Mouse (Mus musculus) forelimb bud, embryonic 11.5 days (tissue): ENCODE results near the gene Dnajc4.
A peak's percentile ranks its signal among the peaks of the same experiment; 100 is the strongest.

Experiments
- DNase-seq: peaks from one replicate; pipeline ENCODE4 v3.0.0-alpha.2; 2012; ENCODE audit warnings: low read depth, low spot score

The Dnajc4 gene

DNA sequence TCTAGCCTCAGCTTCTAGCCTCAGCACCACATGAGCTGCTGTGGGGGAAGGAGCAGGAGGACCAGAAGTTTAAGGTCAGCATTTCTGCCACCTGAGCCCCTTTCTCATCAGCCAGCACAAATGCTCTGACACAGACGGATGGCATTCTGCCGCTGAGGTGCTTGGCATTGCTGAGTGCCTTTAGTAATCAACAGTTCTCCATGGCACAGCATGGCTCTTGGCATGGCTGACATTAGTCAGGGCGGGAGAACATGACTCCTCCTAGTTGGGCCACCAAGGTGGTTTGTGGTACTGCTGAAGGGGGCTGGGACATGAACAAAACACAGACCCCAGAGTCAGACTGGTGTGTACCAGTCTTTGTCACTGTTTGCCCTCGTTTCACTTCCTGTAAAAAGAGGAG is 44.2 kb downstream of the Dnajc4 start:
- no peak for DNase-seq

DNA sequence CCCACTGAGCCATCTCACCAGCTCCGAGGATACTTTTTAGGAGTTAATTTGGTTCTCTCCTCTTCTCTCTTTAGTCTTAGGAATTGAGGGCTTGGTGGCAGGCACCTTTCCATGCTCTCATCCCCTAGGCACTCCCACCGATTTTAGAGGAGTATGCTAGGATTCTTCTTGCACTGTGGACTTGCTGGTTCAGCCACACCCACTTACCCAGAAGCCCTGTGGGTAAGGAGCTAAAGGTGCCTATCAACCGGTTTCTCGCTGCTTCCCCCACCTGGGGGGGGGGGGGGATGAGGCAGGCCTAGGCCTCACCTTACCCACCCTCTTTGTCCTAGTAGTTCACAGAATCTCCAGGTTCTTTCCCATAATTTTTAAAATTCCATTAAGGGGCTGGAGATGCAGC is 44.6 kb downstream of the Dnajc4 start:
- DNase-seq: no peak

DNA sequence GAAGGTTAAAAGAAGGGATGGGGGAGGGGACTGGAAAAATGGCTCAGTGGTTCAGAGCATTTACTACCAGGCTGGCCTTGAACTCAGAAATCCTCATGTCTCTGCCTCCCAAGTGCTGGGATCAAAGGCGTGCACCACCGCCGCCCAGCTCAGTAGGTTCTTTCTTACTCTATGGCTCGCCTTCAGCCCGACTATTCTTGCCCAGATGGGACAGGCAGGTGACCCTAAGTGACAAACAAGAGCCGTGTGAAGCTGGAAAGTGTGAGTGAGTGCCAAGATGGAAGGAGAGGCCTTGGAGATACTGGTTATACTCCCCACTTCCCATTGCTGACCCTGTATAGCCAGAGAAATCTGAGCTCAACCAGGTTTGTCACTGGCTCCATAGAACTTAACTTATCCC is 48.7 kb downstream of the Dnajc4 start:
- DNase-seq: no peak

DNA sequence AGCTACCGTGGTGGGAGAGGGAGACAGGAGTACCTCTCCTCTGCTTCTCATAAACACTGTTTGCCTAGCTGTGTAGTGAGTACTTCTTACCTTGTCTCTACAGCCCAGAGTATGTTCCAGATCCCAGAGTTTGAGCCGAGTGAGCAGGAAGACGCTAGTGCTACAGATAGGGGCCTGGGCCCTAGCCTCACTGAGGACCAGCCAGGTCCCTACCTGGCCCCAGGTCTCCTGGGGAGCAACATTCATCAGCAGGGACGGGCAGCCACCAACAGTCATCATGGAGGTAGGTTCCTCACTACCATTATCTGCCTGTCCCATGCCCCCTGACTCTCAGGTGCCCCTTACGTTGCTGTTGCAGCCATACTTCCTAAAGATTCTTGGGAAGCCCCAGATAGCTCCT is 49.6 kb downstream of the Dnajc4 start:
- no peak for DNase-seq

DNA sequence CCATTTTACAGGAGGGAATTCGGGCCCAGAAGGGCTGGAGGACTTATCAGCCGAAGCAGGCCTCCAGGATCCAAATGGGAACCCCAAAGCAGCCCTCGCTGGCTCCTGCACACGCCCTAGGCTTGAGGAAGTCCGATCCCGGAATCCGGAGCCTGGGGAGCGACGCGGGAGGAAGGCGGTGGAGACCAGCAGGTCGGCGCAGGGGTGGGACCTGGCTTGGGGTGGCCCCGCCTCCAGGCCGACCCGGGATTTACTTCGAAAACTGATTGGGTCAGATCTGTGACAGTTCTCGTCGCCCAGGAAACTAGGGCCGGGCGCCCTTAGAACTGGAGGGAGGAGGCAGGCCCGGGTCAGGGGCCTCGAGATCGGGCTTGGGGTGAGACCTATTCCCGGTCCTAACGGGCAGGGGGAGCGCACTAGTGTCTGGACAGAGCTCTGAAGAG is 50.1 kb downstream of the Dnajc4 start, which contains the start of gene Gpr137:
Gene Gpr137, minus strand, starts transcription at position 232 of the 443 bp plus-strand sequence.
- DNase-seq: peak; percentile 82

DNA sequence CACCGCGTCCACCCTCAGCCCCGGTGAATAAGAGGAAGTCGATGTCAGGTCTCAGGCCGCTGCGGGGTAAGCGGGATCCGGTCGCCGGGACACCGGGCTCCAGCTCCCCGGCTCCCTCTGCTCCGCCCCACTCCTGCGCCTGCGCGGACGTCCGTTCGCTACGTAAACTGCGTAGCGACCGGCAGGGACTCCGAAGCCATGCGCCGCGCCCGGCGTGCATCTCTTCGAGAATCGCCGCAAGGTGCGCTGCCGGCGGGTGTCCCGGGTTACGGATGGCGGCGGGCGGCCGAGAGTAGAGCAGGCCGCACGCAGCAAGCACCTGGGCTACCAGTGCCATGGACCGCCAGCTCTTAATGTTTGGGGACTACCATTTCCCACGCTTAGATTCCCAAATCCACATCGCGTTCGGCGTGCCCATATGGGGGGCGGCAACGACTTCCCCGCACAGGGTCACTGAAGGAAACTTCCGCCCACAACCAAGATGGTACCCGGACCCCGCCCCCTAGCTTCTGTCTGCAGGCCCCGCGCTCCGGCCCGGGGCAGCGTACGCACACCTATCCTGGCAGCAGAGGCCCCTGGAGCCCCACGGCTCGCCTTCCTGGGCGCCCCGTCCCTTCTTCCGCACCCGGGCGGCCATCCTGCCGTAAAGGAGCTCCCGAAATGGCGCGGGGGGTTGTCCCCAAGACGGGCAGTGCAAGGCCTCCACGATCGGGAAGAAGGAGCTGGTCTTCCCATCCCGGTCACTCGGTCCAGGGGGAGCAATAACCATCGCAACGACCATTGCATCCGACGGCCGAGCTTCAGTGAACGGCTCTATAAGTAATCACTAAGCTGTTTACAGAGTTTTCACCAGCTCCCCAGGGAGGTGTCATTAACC is 50.8 kb downstream of the Dnajc4 start, which contains the start of gene Bad:
Gene Bad, plus strand, starts transcription at position 490 of the 877 bp plus-strand sequence.
- peak; percentile 93 for DNase-seq

DNA sequence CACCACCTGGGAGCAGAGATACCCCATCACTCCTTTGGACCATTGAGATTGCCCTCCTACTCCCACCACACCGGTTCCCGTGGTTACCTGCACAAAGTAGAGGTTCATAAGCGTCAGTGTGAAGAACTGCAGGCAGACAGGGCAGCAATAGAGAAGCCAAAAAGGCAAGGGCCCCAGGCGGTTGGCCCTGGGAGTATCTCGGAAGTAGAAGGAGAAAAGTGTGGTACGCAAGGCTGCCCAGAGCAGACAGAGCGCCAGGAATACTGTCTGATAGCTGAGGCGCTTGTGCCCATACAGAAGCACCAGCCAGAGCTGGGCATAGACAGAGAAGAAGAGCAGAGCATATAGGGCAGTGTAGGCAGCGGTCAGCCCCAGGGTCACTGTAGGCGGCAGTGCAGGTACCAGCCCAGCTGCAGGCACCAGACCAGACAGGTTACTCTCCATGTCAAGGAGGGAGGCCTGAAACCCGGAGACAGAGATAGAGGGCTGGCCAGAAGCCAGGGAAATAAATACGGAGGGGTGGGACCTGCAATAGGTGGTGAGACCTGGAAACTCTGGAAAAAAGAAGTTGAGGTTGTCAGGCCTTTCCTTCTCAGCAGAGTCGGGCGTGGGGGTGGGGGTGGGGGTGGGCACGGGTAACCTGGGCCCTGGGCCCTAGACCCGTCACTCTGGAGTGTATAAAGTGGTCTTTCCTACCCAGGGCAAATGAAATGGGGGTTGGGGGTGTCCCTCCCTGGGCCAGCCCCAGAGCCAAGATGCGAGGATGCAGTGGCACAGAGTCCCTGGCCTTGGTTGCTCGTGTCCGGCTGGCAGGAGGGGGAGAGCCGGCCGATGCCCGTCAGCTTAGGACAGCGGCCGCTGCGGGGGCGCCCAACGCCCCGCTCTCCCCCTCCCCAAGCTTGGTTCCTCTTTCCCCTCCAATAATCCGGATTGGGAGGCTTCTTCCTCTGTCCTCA is 51.7 kb downstream of the Dnajc4 start:
- DNase-seq: no peak

DNA sequence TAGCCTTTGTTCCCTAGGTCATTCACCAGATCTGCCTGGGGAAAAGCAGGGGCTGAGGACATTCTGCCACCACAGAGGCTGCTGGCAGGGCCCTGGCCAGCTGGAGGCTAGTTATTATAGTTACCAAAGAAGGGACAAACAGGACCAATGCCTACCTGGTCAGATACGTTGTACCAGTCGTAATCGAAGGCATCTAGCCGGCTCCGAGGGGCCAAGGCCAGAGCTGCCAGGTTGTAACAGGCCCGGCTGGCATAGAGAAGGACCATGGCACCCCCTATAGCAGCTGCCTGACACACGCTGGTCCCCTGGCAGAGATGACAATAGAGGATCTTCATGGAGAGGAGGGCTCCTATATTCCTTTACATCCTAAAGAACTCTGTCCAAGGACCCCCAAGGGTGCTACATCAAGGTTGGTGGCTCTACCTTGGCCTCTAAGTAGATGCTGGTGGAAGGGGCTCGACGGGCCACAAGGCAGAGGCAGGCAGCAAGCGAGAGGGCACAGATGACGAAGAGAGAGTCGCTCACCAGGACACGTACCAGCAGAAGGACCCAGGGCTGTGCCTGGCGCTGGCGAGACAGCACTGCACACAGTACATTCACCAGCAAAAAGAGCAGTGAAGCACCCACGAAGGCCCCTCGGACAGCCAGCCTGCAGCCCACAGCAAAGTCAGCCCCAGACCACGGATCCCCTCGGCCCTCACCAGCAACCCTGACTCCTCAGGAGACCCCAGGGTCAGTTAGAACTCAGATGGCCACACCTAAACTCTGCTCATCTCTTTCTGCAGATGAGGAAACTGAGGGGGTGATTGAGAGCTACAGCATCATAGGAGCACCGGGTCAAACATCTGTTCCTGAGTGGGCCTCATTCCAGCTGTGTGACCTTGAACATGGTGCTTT is 53.0 kb downstream of the Dnajc4 start:
- DNase-seq: no peak
